Mouse (Mus musculus) naive thymus-derived CD4-positive, alpha-beta T cell, adult 2 months (primary cell): Measurements from ENCODE around the gene Naa15.

Experiments
- DNase-seq: peaks from one replicate; pipeline ENCODE4 v3.0.0-alpha.2; 2011; ENCODE audit warnings: low read depth

The Naa15 gene

GRCm38 (mm10) chr3:51517467-51517866 lies 102.5 kb downstream of the Naa15 start:
- DNase-seq, result no peak

DNA sequence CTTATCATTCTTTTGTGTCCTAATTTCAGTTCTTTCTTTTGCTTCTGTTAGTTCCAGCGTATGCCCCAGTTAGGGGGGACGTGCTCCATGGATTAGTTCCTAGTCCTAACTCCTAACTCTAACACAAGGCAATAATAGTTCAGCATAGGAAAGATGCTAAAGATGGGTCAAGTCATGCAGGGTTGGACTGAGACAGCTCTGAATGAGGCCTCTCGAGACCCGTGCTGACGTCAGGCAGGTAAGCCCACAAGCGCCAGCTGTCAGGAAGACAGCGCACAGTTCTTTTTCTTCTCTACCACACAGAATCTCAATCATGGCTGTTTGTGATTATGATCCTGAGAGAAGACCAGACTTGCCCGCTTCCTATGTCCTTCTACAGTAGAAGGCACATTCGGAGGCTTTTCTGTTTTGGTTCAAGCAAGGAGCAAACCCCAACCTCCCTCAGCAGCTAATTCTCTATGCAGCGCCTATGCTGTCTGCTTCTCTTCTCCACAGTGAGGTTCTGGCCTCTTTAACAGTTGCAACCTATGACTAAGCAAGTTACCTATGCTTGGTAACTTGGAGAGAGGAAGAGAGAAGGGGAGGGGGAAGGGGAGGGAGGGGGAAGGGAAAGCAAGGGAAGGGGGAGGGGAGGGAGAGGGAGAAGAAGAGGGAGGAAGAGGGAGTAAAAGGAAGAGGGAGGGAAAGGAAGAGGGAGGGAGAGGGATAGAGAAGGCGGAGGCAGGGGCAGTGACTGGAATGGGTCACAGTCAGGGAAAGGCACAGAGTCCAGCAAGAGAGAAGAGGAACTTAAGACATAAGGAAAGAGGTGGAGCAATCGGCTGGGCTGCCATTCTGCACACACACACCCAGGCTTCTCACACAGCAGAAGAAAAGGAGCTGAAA lies 103.2 kb downstream of the Naa15 start:
- no peak for DNase-seq

- DNase-seq, result no peak
Measured at GRCm38 (mm10) chr3:51518763-51519121, 103.8 kb downstream of the Naa15 start.

DNA sequence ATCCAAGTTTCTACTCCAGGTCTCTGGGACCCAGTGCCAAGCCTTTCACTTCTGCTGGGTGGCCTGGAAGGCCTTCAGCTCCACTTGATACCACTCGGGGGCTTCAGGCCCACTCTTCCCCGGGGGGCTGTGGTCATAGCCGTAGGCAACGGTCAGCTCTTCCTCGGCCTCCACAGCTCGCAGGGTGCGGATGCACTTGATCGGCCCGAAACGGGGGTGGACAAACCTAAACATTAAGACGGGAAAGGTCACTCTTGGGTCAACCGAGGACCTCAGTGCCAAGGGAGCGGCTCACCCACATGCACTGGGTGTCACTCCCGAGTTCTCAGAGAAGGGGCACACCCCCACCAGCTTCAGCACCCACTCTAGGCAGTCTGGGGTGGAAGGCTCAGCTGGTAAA lies 106.3 kb downstream of the Naa15 start:
- DNase-seq, result no peak

GRCm38 (mm10) chr3:51525186-51525785 lies 110.3 kb downstream of the Naa15 start:
- DNase-seq, result no peak
